Mouse (Mus musculus): ENCODE measurements around the gene Fst. TPM values are rescaled to one million over a fixed set of nuclear protein-coding genes. Genes with fewer than 3 reads are reported as not detected.

The Fst gene
- 1 to 10 TPM; 3.4 to 6.1 (median 5.2) TPM for total RNA-seq (2022)

- DNase-seq (ENCODE audit: low spot score in 2 of 2): no peak
Measured at GRCm38 (mm10) chr13:114458886-114459700, at the start of gene Fst. Gene Fst (minus strand): TSS chr13:114458951.

GRCm38 (mm10) chr13:114493826-114494225, 35.1 kb upstream of the Fst start:
- no peak for DNase-seq (ENCODE audit: low spot score in 2 of 2)

- no peak for DNase-seq (ENCODE audit: low spot score in 2 of 2)
Measured at GRCm38 (mm10) chr13:114488178-114488577, 29.4 kb upstream of the Fst start.

GRCm38 (mm10) chr13:114478329-114478728, 19.6 kb upstream of the Fst start:
- DNase-seq (ENCODE audit: low spot score in 2 of 2): no peak

- no peak for DNase-seq (ENCODE audit: low spot score in 2 of 2)
Measured at GRCm38 (mm10) chr13:114469945-114470344, 11.2 kb upstream of the Fst start.

- DNase-seq (ENCODE audit: low spot score in 2 of 2): no peak
Measured at GRCm38 (mm10) chr13:114466269-114466919, 7.6 kb upstream of the Fst start.

- no peak for DNase-seq (ENCODE audit: low spot score in 2 of 2)
Measured at GRCm38 (mm10) chr13:114465387-114465786, 6.6 kb upstream of the Fst start.

GRCm38 (mm10) chr13:114464824-114465223, 6.1 kb upstream of the Fst start:
- no peak for DNase-seq (ENCODE audit: low spot score in 2 of 2)

- no peak for DNase-seq (ENCODE audit: low spot score in 2 of 2)
Measured at GRCm38 (mm10) chr13:114462548-114463408, 4.0 kb upstream of the Fst start.

GRCm38 (mm10) chr13:114460306-114460892, 1.6 kb upstream of the Fst start:
- no peak for DNase-seq (ENCODE audit: low spot score in 2 of 2)

GRCm38 (mm10) chr13:114459701-114460160, 980 bp upstream of the Fst start:
- no peak for DNase-seq (ENCODE audit: low spot score in 2 of 2)

GRCm38 (mm10) chr13:114458291-114458885, 363 bp downstream of the Fst start:
- DNase-seq (ENCODE audit: low spot score in 2 of 2): no peak

GRCm38 (mm10) chr13:114457567-114458120, 1.1 kb downstream of the Fst start:
- no peak for DNase-seq (ENCODE audit: low spot score in 2 of 2)

- DNase-seq (ENCODE audit: low spot score in 2 of 2): no peak
Measured at GRCm38 (mm10) chr13:114456766-114457566, 1.8 kb downstream of the Fst start.

GRCm38 (mm10) chr13:114456224-114456623, 2.5 kb downstream of the Fst start:
- DNase-seq (ENCODE audit: low spot score in 2 of 2): no peak

GRCm38 (mm10) chr13:114455788-114456187, 3.0 kb downstream of the Fst start:
- DNase-seq (ENCODE audit: low spot score in 2 of 2): no peak

GRCm38 (mm10) chr13:114447213-114447612, 11.5 kb downstream of the Fst start:
- DNase-seq (ENCODE audit: low spot score in 2 of 2): no peak

- DNase-seq (ENCODE audit: low spot score in 2 of 2): no peak
Measured at GRCm38 (mm10) chr13:114432491-114432890, 26.3 kb downstream of the Fst start.

GRCm38 (mm10) chr13:114425230-114425629, 33.5 kb downstream of the Fst start:
- DNase-seq (ENCODE audit: low spot score in 2 of 2): no peak

GRCm38 (mm10) chr13:114420235-114420634, 38.5 kb downstream of the Fst start:
- no peak for DNase-seq (ENCODE audit: low spot score in 2 of 2)
